In genomic region chr5:27708209-27708608, GRCm38 (mm10) we compare ENCODE assay signal across 7 mouse cellular contexts.
DNase-seq lines count a peak whose midpoint lies in the region; ATAC-seq and TF ChIP-seq lines count a peak whose summit lies in the region.

No protein-coding gene starts in this region.

- H3K4me1 ChIP-seq in G1E (ENCODE audit: insufficient read depth, low read depth, low read length): peaks cover 58% of the 10 kb centered on the region
- peaks cover 19% of the 10 kb centered on the region for H3K4me1 ChIP-seq in heart, embryonic 12.5 days (replicated peaks)
- peaks cover 44% of the 10 kb centered on the region for H3K4me1 ChIP-seq in liver, embryonic 16.5 days (ENCODE audit: control insufficient read depth, low read depth, low read length)

- no peak for TF ChIP-seq CTCF in G1E (IDR thresholded peaks at IDR 0.05; ENCODE audit: low read depth, low read length)

- 4% methylated on average over 6 of the region's 6 CpGs for WGBS in heart, embryonic 12.5 days
- 3% methylated on average over 6 of the region's 6 CpGs for WGBS in liver, embryonic 16.5 days (ENCODE audit: insufficient replicate concordance)

- ATAC-seq in G1E (ENCODE audit: extremely low read depth, insufficient number of reproducible peaks, low FRiP score, poor library complexity, severe bottlenecking): peak; percentile 73
- ATAC-seq in heart, embryonic 12.5 days (ENCODE audit: insufficient number of reproducible peaks, low FRiP score): peak; percentile 91
- ATAC-seq in liver, embryonic 16.5 days (ENCODE audit: low read depth): peak; percentile 91

- H3K27me3 ChIP-seq in G1E (ENCODE audit: insufficient read depth, low read length): peaks cover 47% of the 10 kb centered on the region
- H3K27me3 ChIP-seq in heart, embryonic 12.5 days (replicated peaks): no peaks in the 10 kb centered on the region
- H3K27me3 ChIP-seq in liver, embryonic 16.5 days (ENCODE audit: control insufficient read depth, insufficient read depth, low read depth, low read length): no peaks in the 10 kb centered on the region

- peak overlapping the region; percentile 54; the same call in 1 of the 2 replicates for H3K4me3 ChIP-seq in G1E (ENCODE audit: low read depth, low read length)
- H3K4me3 ChIP-seq in heart, embryonic 12.5 days: no peak overlapping the region
- H3K4me3 ChIP-seq in liver, embryonic 16.5 days (ENCODE audit: low read depth, low read length): peak overlapping the region; percentile 39

- peak overlapping the region; percentile 25; the same call in 1 of the 2 replicates for H3K27ac ChIP-seq in heart, embryonic 12.5 days (ENCODE audit: poor library complexity, severe bottlenecking)
- H3K27ac ChIP-seq in liver, embryonic 16.5 days (ENCODE audit: low read length): peak overlapping the region; percentile 88

- DNase-seq in G1E (ENCODE audit: low spot score) (peak; percentile 39), NIH3T3 (ENCODE audit: low read depth) (peak; percentile 29)
- peak; percentile 55 for DNase-seq in yolk sac, embryonic 10.5 days (ENCODE audit: low spot score)
- DNase-seq in layer of hippocampus, adult 11-12 months (ENCODE audit: low spot score): no peak
- DNase-seq in B cell, adult 2 months: no peak

- H3K9me3 ChIP-seq in G1E (replicated peaks): no peaks in the 10 kb centered on the region
- no peaks in the 10 kb centered on the region for H3K9me3 ChIP-seq in heart, embryonic 12.5 days (replicated peaks)
- no peaks in the 10 kb centered on the region for H3K9me3 ChIP-seq in liver, embryonic 16.5 days (replicated peaks; ENCODE audit: control insufficient read depth, low read length)

- 0 out of 2 replicates have a peak overlapping the region, but pooled peaks have one; percentile 14 for H3K4me2 ChIP-seq in heart, embryonic 12.5 days
- H3K4me2 ChIP-seq in liver, embryonic 16.5 days (ENCODE audit: low read depth, low read length): peak overlapping the region; percentile 68

- no peaks in the 10 kb centered on the region for H3K36me3 ChIP-seq in G1E (replicated peaks)
- no peaks in the 10 kb centered on the region for H3K36me3 ChIP-seq in heart, embryonic 12.5 days
- H3K36me3 ChIP-seq in liver, embryonic 16.5 days (ENCODE audit: control insufficient read depth, insufficient read depth): no peaks in the 10 kb centered on the region

- no peak overlapping the region for H3K9ac ChIP-seq in heart, embryonic 12.5 days
- H3K9ac ChIP-seq in liver, embryonic 16.5 days (ENCODE audit: low read depth, low read length): peak overlapping the region; percentile 54

Comparison
In these comparisons a context has a peak if more than half of its experiments do, and no peak if none do; other contexts are left out.
1. DNase-seq: peak in G1E (single experiment), NIH3T3 (single experiment) and yolk sac, embryonic 10.5 days (single experiment); none in layer of hippocampus, adult 11-12 months (single experiment) and B cell, adult 2 months (0 of 2).
2. Peak in every context shown above with its lines, with median percentiles within 50 percentile points of each other: ATAC-seq.